18 mouse cellular contexts compared by ENCODE assay signal in genomic region chr16:9616807-9617206, GRCm38 (mm10).
"Had no signal": no experiment of that assay in that cellular context is flagged by ENCODE, and none has a peak within 500 bp of the region (broad histone marks: within the 10 kb centered on the region; RNA-seq: fewer than 3 reads in every experiment).

No protein-coding gene starts in this region.

- H3K4me1 ChIP-seq: midbrain, embryonic 10.5 days; midbrain, embryonic 12.5 days; neural tube, embryonic 13.5 days; neural tube, embryonic 15.5 days had no signal

- H3K4me3 ChIP-seq: midbrain, embryonic 10.5 days; midbrain, embryonic 12.5 days; myocyte; neural tube, embryonic 13.5 days; neural tube, embryonic 15.5 days had no signal

- ATAC-seq: midbrain, embryonic 16.5 days had no signal

- H3K9me3 ChIP-seq: midbrain, embryonic 10.5 days; midbrain, embryonic 12.5 days; neural tube, embryonic 13.5 days; neural tube, embryonic 15.5 days had no signal

- H3K4me2 ChIP-seq: lung, embryonic 14.5 days; midbrain, embryonic 12.5 days; neural tube, embryonic 13.5 days; neural tube, embryonic 15.5 days had no signal

- H3K27ac ChIP-seq: midbrain, embryonic 10.5 days; midbrain, embryonic 12.5 days; neural tube, embryonic 13.5 days; neural tube, embryonic 15.5 days had no signal

- DNase-seq: lung, adult 18-20 months; lung, embryonic 14.5 days; lung, postnatal 10 days; lung, postnatal 4 days; midbrain, embryonic 14.5 days; retina, postnatal 1 day; right cerebral cortex, postnatal 25 days; right cerebral cortex, postnatal 4 days; spleen, adult 18-20 months; thymus, adult 2 months; thymus, postnatal 25 days; thymus, postnatal 4 days had no signal

- H3K9ac ChIP-seq: lung, embryonic 14.5 days; midbrain, embryonic 12.5 days; neural tube, embryonic 13.5 days; neural tube, embryonic 15.5 days had no signal

- H3K36me3 ChIP-seq: midbrain, embryonic 10.5 days; midbrain, embryonic 12.5 days; neural tube, embryonic 13.5 days; neural tube, embryonic 15.5 days had no signal

- H3K27me3 ChIP-seq: midbrain, embryonic 12.5 days; neural tube, embryonic 13.5 days; neural tube, embryonic 15.5 days had no signal
